Mouse (Mus musculus) forebrain, embryonic 15.5 days (tissue): ENCODE measurements around the gene Gm10643. TPM values are rescaled to one million over a fixed set of nuclear protein-coding genes. Genes with fewer than 3 reads are reported as not detected.
A peak's percentile ranks its signal among the peaks of the same experiment; 100 is the strongest.

ENCODE experiments used
- ATAC-seq: fragments of 200-750 bp; cut with Nextera tagmentation; replicated peaks from 2 replicates; pipeline ENCODE4 v1.8.0; 2017; ENCODE audit warnings: mild to moderate bottlenecking, moderate TSS enrichment, moderate library complexity
- H3K27ac ChIP-seq: fragments of 300-500 bp; sonication (generic); replicated peaks from 2 replicates; pipeline ENCODE4 v1.5.1; 2015; ENCODE audit warnings: mild to moderate bottlenecking, inconsistent platforms
- H3K27me3 ChIP-seq: fragments of 300-500 bp; sonication (generic); 2 replicates; pipeline ENCODE4 v1.6.1; 2015; ENCODE audit warnings: inconsistent platforms
- H3K36me3 ChIP-seq: fragments of 300-500 bp; sonication (generic); 2 replicates; pipeline ENCODE4 v1.6.1; 2015; ENCODE audit warnings: mild to moderate bottlenecking, inconsistent platforms
- H3K4me1 ChIP-seq: fragments of 300-500 bp; sonication (generic); 2 replicates; pipeline ENCODE4 v1.6.1; 2015; ENCODE audit warnings: inconsistent platforms
- H3K4me2 ChIP-seq: fragments of 300-500 bp; sonication (generic); replicated peaks from 2 replicates; pipeline ENCODE4 v1.6.1; 2015; ENCODE audit warnings: mild to moderate bottlenecking, inconsistent platforms
- H3K4me3 ChIP-seq: fragments of 300-500 bp; sonication (generic); 2 replicates; pipeline ENCODE4 v1.5.1; 2015; ENCODE audit warnings: mild to moderate bottlenecking, inconsistent platforms
- H3K9ac ChIP-seq: fragments of 300-500 bp; sonication (generic); replicated peaks from 2 replicates; pipeline ENCODE4 v1.6.1; 2015; ENCODE audit warnings: mild to moderate bottlenecking, inconsistent platforms
- H3K9me3 ChIP-seq: fragments of 300-500 bp; sonication (generic); 2 replicates; pipeline ENCODE4 v1.6.1; 2016; ENCODE audit warnings: inconsistent platforms
- WGBS: fragments of 180-500 bp; shearing (Covaris S2); methylation state at CpG from one replicate; pipeline ENCODE4 v1.1.7; 2015; ENCODE audit warnings: mixed read lengths; 5-methylcytosine and 5-hydroxymethylcytosine counted together
- polyA plus RNA-seq: library from polyadenylated mRNA; unstranded; fragments of >200 nt; fragmentation: Nextera tagmentation; extraction: Ambion mirVana; gene quantifications from 2 replicates; pipeline ENCODE4 v1.2.1, GENCODE M21; 2015

Gm10643 gene
- polyA plus RNA-seq, result 1.2 and 1.3 TPM in 2 replicates

DNA sequence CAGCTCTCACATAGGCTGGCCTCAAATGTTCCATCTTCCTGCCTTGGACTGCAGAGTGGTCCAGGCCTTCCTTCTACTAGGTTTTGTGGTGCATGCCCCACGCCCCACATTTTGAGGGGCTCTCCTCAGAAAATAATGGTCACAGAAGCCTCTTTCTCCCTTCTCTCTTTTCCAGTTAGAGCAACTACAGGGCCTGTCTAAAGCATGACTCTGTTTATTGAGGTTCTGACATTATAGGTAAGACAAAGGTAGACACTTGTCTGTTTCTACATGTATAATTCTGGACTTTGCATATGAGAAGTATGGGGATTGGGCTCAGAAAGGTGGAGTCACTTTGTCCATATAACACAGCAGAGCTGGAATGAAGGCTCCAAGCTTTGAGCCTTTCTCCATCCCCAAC, at the start of gene Gm10643:
Gene Gm10643, minus strand, starts transcription at position 101 of the 400 bp plus-strand sequence.
- no peaks in the 10 kb centered on the region for H3K9me3 ChIP-seq
- H3K27ac ChIP-seq, result peak within 1 kb of the TSS; percentile 83
- 90% methylated on average over 1 of the region's 1 CpGs for WGBS
- no peaks in the 10 kb centered on the region for H3K36me3 ChIP-seq
- peak within 1 kb of the TSS; percentile 75 for H3K4me2 ChIP-seq
- no peak for ATAC-seq
- H3K9ac ChIP-seq, result peak within 1 kb of the TSS; percentile 67
- no peaks in the 10 kb centered on the region for H3K27me3 ChIP-seq
- H3K4me3 ChIP-seq, result peak within 1 kb of the TSS; percentile 99
- H3K4me1 ChIP-seq, result peaks cover 32% of the 10 kb centered on the region

DNA sequence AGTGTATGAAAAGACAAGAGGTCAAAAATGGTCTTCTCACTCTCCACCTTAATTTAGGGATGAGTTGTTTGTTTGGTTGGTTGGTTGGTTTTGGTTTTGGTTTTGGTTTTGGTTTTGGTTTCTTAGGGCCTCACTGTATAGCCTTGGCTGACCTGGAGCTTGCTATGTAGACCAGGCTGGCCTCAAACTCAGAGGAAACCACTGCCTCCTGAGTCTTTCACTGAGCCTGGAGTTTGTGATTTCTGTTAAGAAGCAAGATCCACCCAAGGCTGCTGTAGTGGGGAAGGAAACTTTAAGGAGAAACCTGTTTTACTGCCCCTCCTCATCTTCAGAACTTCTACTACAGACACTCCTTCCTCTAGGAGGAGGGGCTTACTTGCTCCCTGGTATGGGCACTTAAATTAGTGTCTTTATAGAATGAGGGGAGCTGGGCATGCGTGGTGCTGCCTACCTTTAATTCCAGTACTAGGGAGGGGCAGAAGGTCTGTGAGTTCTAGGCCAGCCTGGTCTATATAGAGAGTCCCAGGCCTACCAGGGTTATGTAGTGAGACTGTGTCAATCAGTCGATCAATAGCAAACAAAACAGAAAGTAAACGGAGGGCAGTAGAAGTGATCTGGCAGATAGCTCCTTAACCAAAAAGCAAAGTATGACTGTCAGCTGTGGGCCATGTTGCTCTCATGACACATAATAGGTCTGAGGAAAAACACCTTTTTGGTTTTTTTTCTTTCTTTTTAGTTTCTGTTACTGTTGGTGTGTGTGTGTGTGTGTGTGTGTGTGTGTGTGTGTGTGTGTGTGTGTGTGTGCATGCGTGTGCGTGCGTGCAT, 41.5 kb upstream of the Gm10643 start:
- 94% methylated on average over 6 of the region's 6 CpGs for WGBS
- Histone ChIP-seq H3K9me3 (no peaks in the 10 kb centered on the region), H3K4me2 (no peak overlapping the region), H3K4me1 (peaks cover 28% of the 10 kb centered on the region), H3K27me3 (no peaks in the 10 kb centered on the region), H3K27ac (no peak overlapping the region), H3K9ac (no peak overlapping the region), H3K4me3 (no peak overlapping the region), H3K36me3 (peaks cover 5% of the 10 kb centered on the region; the same call in 1 of the 2 replicates)
- ATAC-seq, result no peak

DNA sequence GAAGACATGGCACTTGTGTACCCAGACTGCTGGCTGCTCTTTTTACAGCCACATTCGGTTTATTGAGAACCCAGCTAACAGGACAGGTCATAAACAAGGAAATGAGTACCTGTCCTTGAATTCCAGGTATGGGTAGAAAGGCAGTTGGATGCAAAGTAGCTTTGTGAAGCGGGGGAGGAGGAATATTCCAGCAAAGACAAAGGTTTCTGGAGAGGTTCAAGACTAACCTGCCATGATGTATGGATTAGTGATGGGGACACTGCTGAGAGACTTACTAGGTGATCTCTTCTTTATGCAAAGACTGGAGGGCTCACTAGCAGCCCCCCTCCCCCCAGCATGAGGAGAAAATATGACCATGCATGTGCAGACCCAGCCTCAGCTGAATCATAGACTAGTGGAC, 40.7 kb upstream of the Gm10643 start:
- no peaks in the 10 kb centered on the region for H3K9me3 ChIP-seq
- H3K27me3 ChIP-seq, result no peaks in the 10 kb centered on the region
- peak overlapping the region; percentile 82; the same call in 1 of the 2 replicates for H3K27ac ChIP-seq
- no peak overlapping the region; the same call in 1 of the 2 replicates for H3K4me3 ChIP-seq
- H3K4me1 ChIP-seq, result peaks cover 31% of the 10 kb centered on the region
- peaks cover 5% of the 10 kb centered on the region; the same call in 1 of the 2 replicates for H3K36me3 ChIP-seq
- 83% methylated on average over 2 of the region's 2 CpGs for WGBS
- no peak for ATAC-seq
- no peak overlapping the region for H3K9ac ChIP-seq
- peak overlapping the region; percentile 51; the same call in 1 of the 2 replicates for H3K4me2 ChIP-seq

DNA sequence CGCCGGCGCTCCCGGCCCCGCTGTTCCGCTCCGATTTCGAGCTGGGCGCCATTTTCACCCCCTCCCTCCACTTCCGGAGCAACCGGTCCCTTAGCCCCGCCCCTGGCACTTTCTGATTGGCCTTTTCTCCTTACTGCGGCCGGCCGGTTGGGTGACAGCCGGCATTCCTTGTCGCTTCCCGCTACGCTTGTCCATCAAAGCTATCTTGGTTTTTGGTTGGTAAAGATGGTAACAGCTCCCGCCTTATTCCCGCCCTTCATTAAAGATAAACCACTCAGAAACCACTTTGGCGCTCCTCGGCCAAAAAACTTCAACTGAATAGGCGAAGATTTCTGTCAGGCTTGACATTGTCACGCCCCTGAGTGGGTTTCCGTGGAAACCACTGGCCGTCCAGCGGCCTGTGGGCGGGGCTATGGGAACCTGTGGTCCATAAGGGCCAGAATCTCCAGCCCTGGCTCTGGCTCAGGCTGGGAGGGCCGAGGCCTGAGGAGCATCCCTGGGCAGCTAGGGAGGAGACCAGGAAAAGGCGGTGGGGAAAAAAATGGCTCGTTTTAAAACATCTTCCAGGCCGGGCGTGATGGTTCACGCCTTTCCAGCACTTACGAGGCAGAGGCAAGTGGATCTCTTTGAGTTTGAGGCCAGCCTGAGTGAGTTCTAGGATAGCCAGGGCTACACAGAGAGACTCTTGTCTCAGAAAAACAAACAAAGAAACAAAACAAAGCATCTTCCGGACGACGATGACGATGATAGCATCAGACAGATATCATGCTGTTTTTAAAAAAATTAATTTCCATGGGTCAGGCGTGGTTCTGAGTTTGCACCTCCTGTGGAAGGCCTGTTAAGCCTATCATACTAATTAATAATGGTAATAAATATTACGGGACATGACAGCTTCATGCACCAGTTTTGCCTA, 40.0 kb upstream of the Gm10643 start, which contains the start of gene Dcaf15:
Gene Dcaf15, minus strand, starts transcription at position 72 of the 913 bp plus-strand sequence.
- ATAC-seq, result peak; percentile 97
- Histone ChIP-seq H3K9me3 (no peaks in the 10 kb centered on the region), H3K27me3 (no peaks in the 10 kb centered on the region), H3K4me3 (peak within 1 kb of the TSS; percentile 68), H3K4me2 (peak within 1 kb of the TSS; percentile 77), H3K36me3 (peaks cover 9% of the 10 kb centered on the region; the same call in 1 of the 2 replicates), H3K27ac (peak within 1 kb of the TSS; percentile 92), H3K4me1 (peaks cover 31% of the 10 kb centered on the region), H3K9ac (peak within 1 kb of the TSS; percentile 76)
- 6% methylated on average over 42 of the region's 42 CpGs for WGBS

DNA sequence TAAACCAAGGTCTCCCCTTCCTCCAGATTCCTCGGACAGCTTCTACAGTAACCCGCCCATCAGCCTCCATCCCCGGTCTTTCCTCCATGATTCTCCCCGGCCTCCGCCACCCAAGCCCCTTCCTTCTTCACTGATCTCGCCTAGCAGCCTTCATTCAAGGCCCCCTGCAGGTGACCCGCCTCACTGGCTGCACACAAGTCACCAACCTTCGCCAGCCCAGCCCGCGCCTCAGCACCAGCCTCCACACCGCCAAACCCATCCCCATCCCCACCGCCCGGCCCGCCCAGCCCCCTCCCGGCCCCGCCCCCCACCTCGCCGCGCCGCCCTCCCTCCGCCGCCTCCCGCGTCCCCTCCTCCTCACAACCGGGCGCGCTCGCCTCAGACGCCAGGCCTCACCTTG, 39.3 kb upstream of the Gm10643 start:
- Histone ChIP-seq H3K4me1 (peaks cover 31% of the 10 kb centered on the region), H3K36me3 (peaks cover 12% of the 10 kb centered on the region; the same call in 1 of the 2 replicates), H3K4me2 (peak overlapping the region; percentile 77), H3K27ac (peak overlapping the region; percentile 92), H3K9ac (peak overlapping the region; percentile 76), H3K9me3 (no peaks in the 10 kb centered on the region), H3K27me3 (no peaks in the 10 kb centered on the region), H3K4me3 (peak overlapping the region; percentile 68)
- WGBS, result under 1% methylated on average over 17 of the region's 29 CpGs
- peak; percentile 76 for ATAC-seq

DNA sequence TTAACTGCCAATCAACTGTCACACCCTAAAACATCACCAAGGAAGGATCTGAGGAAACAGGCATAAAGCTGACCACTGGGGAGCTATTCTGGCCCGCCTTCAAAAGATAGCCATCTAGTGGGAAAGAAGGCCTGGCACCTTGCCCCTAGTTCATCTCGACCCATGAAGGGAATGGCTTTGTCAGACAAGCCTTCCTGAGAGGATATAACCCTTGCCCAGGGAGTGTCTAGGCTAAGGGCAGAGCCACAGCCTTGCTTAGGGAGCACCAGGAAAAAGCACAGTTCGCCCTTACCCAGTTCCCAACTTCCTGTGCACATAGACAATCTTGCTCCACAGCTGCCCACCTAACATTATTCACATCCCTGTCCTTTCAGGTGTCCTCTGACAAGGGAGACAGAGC, 38.7 kb upstream of the Gm10643 start:
- Histone ChIP-seq H3K4me3 (peak overlapping the region; percentile 68), H3K4me1 (peaks cover 31% of the 10 kb centered on the region), H3K27me3 (no peaks in the 10 kb centered on the region), H3K36me3 (peaks cover 12% of the 10 kb centered on the region), H3K4me2 (peak overlapping the region; percentile 77), H3K9ac (peak overlapping the region; percentile 76), H3K9me3 (no peaks in the 10 kb centered on the region), H3K27ac (peak overlapping the region; percentile 92)
- no peak for ATAC-seq
- 50% methylated on average over 3 of the region's 3 CpGs for WGBS

DNA sequence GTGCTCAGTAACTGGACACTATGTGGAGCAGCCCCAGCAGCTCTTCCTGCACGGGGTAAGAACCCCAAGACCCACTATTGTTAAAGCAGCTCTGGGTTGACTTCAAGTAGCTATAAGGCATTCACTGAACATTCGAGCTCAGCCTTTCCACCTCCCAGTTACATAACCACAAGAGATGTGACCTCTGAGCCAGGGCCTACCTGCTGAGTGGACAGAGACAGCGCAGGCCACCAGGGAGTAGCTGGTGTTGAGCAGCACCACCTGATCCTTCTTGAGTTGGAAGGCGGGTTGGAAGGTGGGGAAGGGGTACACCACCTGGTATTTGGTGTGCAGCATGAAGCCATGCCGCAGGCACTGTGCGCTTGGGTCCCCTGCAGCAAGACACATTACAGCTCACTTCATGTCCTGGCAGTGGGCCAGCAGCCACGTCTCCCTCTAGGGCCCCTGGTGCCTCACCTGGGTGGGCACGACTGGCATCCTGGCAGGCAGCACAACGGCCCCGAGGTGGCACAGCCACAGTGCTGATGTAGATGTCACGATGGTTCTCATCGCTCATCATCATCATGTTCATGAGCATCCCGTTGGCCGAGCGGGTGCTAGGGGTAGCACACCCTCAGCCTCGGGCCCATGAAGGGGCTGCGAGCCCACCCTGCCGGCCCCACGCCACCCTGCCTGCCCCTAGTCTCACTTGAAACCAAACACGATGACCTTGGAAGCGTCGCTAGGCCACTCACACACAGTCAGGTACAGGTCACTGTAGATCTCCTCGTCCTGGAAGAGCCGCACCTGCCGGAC, 36.7 kb upstream of the Gm10643 start:
- H3K27ac ChIP-seq, result no peak overlapping the region
- no peak overlapping the region for H3K9ac ChIP-seq
- no peak overlapping the region for H3K4me3 ChIP-seq
- H3K27me3 ChIP-seq, result no peaks in the 10 kb centered on the region
- WGBS, result 90% methylated on average over 25 of the region's 25 CpGs
- H3K4me2 ChIP-seq, result no peak overlapping the region
- no peak for ATAC-seq
- H3K36me3 ChIP-seq, result peaks cover 28% of the 10 kb centered on the region
- peaks cover 31% of the 10 kb centered on the region for H3K4me1 ChIP-seq
- no peaks in the 10 kb centered on the region for H3K9me3 ChIP-seq

DNA sequence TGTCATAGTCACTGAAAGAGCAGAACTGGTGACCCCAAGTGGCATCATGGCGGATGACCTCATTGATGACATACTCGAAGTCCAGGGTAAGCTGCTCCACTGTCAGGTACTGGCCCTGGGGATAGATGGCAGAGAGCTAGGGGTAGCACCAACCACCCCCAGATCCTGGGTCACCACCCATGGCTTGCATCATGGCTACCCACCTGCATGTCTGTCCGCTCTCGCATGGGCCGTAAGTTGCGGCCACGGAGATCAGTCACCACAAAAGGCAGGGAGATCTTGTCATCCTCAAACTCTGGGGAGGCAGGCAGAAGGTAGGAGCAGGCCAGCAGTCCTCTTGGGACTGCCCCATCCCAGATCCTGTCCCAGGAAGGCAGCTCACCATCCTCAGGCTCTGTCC, 33.4 kb upstream of the Gm10643 start:
- H3K9ac ChIP-seq, result no peak overlapping the region

DNA sequence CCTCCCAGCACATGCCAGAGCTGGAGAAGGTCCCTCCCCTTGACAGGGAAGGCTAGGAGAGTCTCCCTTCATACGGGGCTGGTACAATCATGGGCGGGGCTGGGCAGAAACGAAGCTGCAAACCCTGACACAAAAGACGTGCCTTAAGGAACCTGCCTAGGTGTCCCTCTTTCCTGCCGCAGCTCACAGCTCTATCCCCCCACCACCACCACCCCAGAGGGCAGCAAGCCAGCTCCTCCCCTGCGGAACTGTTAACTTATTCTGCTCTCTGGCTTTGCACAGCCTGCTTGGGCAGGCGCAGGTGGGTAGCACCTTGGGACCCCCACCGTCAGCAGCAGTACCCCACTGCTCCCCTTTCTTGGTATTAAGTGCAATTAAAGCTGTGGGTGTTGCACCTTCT, 31.1 kb upstream of the Gm10643 start:
- 71% methylated on average over 8 of the region's 8 CpGs for WGBS
- H3K36me3 ChIP-seq, result peaks cover 70% of the 10 kb centered on the region
- ATAC-seq, result no peak

More for the DNA sequence above, 33.4 kb upstream of the Gm10643 start:
- peaks cover 55% of the 10 kb centered on the region for H3K36me3 ChIP-seq
- H3K4me3 ChIP-seq, result no peak overlapping the region
- no peaks in the 10 kb centered on the region for H3K9me3 ChIP-seq
- no peaks in the 10 kb centered on the region for H3K27me3 ChIP-seq
- no peak for ATAC-seq
- WGBS, result 93% methylated on average over 7 of the region's 7 CpGs
- peaks cover 19% of the 10 kb centered on the region for H3K4me1 ChIP-seq
- no peak overlapping the region for H3K4me2 ChIP-seq
- H3K27ac ChIP-seq, result no peak overlapping the region

DNA sequence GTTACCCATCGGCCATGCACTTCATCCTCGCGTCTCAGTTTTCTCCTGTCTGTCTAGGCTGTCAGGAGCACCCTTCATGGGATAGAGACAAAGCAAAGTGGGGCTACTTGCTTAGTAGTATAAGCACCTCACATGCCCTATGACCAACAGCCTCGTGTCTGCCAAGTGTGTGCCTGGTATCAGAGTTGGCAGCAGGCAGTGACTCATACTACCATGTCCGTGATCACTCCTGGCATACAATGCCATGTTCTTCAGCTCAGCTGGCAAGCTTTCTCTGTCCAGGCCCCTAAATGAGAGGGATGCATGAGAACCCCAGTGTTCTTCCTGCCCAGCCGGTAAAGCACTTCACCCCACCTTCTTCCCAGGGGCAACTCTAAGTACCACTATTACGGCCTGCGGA, 25.6 kb upstream of the Gm10643 start:
- no peak for ATAC-seq
- H3K9me3 ChIP-seq, result no peaks in the 10 kb centered on the region
- H3K4me1 ChIP-seq, result no peaks in the 10 kb centered on the region
- no peak overlapping the region for H3K4me2 ChIP-seq
- H3K27me3 ChIP-seq, result no peaks in the 10 kb centered on the region
- H3K36me3 ChIP-seq, result peaks cover 72% of the 10 kb centered on the region
- H3K4me3 ChIP-seq, result no peak overlapping the region
- H3K9ac ChIP-seq, result no peak overlapping the region
- WGBS, result 90% methylated on average over 8 of the region's 8 CpGs
- H3K27ac ChIP-seq, result no peak overlapping the region

More for the DNA sequence above, 31.1 kb upstream of the Gm10643 start:
- no peaks in the 10 kb centered on the region for H3K27me3 ChIP-seq
- no peak overlapping the region for H3K9ac ChIP-seq
- H3K4me2 ChIP-seq, result no peak overlapping the region
- no peaks in the 10 kb centered on the region for H3K9me3 ChIP-seq
- no peaks in the 10 kb centered on the region for H3K4me1 ChIP-seq
- H3K4me3 ChIP-seq, result no peak overlapping the region
- no peak overlapping the region for H3K27ac ChIP-seq

DNA sequence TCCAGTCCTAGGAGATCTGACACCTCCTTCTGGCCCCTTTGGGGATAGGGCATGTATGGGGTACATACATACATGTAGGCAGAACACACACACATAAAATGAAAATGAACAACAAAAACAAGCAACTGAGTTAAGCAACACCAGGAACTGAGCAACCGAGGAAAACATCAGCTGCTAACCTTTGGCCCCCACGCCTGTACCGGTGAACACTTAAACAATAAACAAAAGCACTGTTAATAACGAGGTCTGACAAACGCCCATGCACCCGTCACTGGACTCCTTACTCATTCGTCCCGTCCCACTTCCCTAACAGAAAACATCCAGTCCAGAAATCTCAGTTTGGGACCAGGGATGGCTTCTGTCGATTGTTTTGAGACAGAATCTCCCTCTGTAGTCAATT, 24.3 kb upstream of the Gm10643 start:
- 64% methylated on average over 9 of the region's 9 CpGs for WGBS
- no peaks in the 10 kb centered on the region for H3K27me3 ChIP-seq
- H3K9me3 ChIP-seq, result no peaks in the 10 kb centered on the region
- H3K4me2 ChIP-seq, result no peak overlapping the region
- H3K36me3 ChIP-seq, result peaks cover 66% of the 10 kb centered on the region
- no peak for ATAC-seq
- no peak overlapping the region for H3K27ac ChIP-seq
- no peaks in the 10 kb centered on the region for H3K4me1 ChIP-seq
- H3K9ac ChIP-seq, result no peak overlapping the region
- H3K4me3 ChIP-seq, result no peak overlapping the region
